Comparison of ENCODE assay signal across 9 mouse cellular contexts in genomic region chr1:36708626-36709025, GRCm38 (mm10). TPM values are rescaled to one million over a fixed set of nuclear protein-coding genes. Genes with fewer than 3 reads are reported as not detected.
DNase-seq lines count a peak whose midpoint lies in the region; ATAC-seq and TF ChIP-seq lines count a peak whose summit lies in the region.
"Had no signal": no experiment of that assay in that cellular context is flagged by ENCODE, and none has a peak within 500 bp of the region (broad histone marks: within the 10 kb centered on the region; RNA-seq: fewer than 3 reads in every experiment).

No protein-coding gene starts in this region.

- 93% methylated on average over 1 of the region's 1 CpGs for WGBS in thymus, adult 2 months
- WGBS in liver, embryonic 11.5 days: 94% methylated on average over 1 of the region's 1 CpGs

- H3K4me2 ChIP-seq in liver, embryonic 11.5 days: peak overlapping the region; percentile 90

- no peaks in the 10 kb centered on the region for H3K27me3 ChIP-seq in thymus, adult 2 months (ENCODE audit: control insufficient read depth, insufficient read depth, low read length)
- no peaks in the 10 kb centered on the region for H3K27me3 ChIP-seq in liver, embryonic 11.5 days (replicated peaks; ENCODE audit: control insufficient read depth, insufficient read depth, low read length)

- no peaks in the 10 kb centered on the region for H3K9me3 ChIP-seq in liver, embryonic 11.5 days (ENCODE audit: control insufficient read depth, low read length)

- ATAC-seq in liver, embryonic 11.5 days (replicated peaks; ENCODE audit: low FRiP score): no peak

- no peak overlapping the region for H3K27ac ChIP-seq in thymus, adult 2 months (ENCODE audit: control insufficient read depth, insufficient read depth, low read length)
- H3K27ac ChIP-seq in liver, embryonic 11.5 days (ENCODE audit: low read depth, low read length): peak overlapping the region; percentile 49; the same call in 1 of the 2 replicates

- H3K36me3 ChIP-seq in thymus, adult 2 months (ENCODE audit: control insufficient read depth, insufficient read depth, low read length): peaks cover 22% of the 10 kb centered on the region
- peaks cover 30% of the 10 kb centered on the region for H3K36me3 ChIP-seq in liver, embryonic 11.5 days (ENCODE audit: control insufficient read depth, insufficient read depth, low read length)

- TF ChIP-seq POLR2A in thymus, adult 2 months (IDR thresholded peaks at IDR 0.05; ENCODE audit: control insufficient read depth, extremely low read depth, insufficient read depth, low read length, poor library complexity): no peak

- DNase-seq in cerebellum, adult 11-12 months: peak; percentile 22
- no peak for DNase-seq in cerebellum, adult 9-10 months
- no peak for DNase-seq in thymus, adult 2 months
- no peak for DNase-seq in thymus, postnatal 25 days
- no peak for DNase-seq in liver, embryonic 11.5 days (ENCODE audit: low spot score)
- DNase-seq in right cerebral cortex, postnatal 4 days: no peak
- DNase-seq in left cerebral cortex, adult 9 months (ENCODE audit: low spot score in 2 of 2): no peak
- no peak for DNase-seq in layer of hippocampus, postnatal 36 days
- DNase-seq: cerebellum, adult 8-10 months had no signal

- H3K9ac ChIP-seq in liver, embryonic 11.5 days (ENCODE audit: low read depth, low read length): peak overlapping the region; percentile 74

- peak overlapping the region; percentile 97 for H3K4me3 ChIP-seq in thymus, adult 2 months (ENCODE audit: control insufficient read depth, insufficient read depth, low read length)
- H3K4me3 ChIP-seq in liver, embryonic 11.5 days (ENCODE audit: low read depth, low read length): peak overlapping the region; percentile 72

- TF ChIP-seq CTCF in thymus, adult 2 months (IDR thresholded peaks at IDR 0.05; ENCODE audit: borderline replicate concordance, control insufficient read depth, extremely low read depth, insufficient read depth, low read length, poor library complexity): no peak

- peaks cover 13% of the 10 kb centered on the region for H3K4me1 ChIP-seq in thymus, adult 2 months (replicated peaks; ENCODE audit: control insufficient read depth, insufficient read depth, low read length)
- H3K4me1 ChIP-seq in liver, embryonic 11.5 days (replicated peaks; ENCODE audit: control insufficient read depth, insufficient read depth, low read length): peaks cover 13% of the 10 kb centered on the region

RNA-seq across cellular contexts. Expression of gene 4933424G06Rik, which starts 1.3 kb away (rescaled TPM):
- polyA plus RNA-seq in thymus, adult 2 months (2012; rRNA removed): not detected in 2 replicates
- not detected in 2 replicates for polyA plus RNA-seq in liver, embryonic 11.5 days (2014; fragmentation: Nextera tagmentation; extraction: Ambion mirVana)
- total RNA-seq in layer of hippocampus, postnatal 36 days (2021): not detected

RNA-seq across cellular contexts. Expression of gene Actr1b, which starts 5.6 kb away (rescaled TPM):
- polyA plus RNA-seq in thymus, adult 2 months (2012; rRNA removed): 182 and 213 TPM in 2 replicates
- 74.1 and 81.0 TPM in 2 replicates for polyA plus RNA-seq in liver, embryonic 11.5 days (2014; fragmentation: Nextera tagmentation; extraction: Ambion mirVana)
- 100 to 1,000 TPM; 246 to 247 TPM for total RNA-seq in layer of hippocampus, postnatal 36 days (2021)

RNA-seq across cellular contexts. Expression of gene Cox5b, which starts 17.4 kb away (rescaled TPM):
- polyA plus RNA-seq in thymus, adult 2 months (2012; rRNA removed): 395 and 432 TPM in 2 replicates
- 752 and 790 TPM in 2 replicates for polyA plus RNA-seq in liver, embryonic 11.5 days (2014; fragmentation: Nextera tagmentation; extraction: Ambion mirVana)
- total RNA-seq in layer of hippocampus, postnatal 36 days (2021): 100 to 1,000 TPM; 648 to 684 TPM

RNA-seq across cellular contexts. Expression of gene Fam178b, which starts 25.6 kb away (rescaled TPM):
- polyA plus RNA-seq in thymus, adult 2 months (2012; rRNA removed): 1.4 and 1.9 TPM in 2 replicates
- polyA plus RNA-seq in liver, embryonic 11.5 days (2014; fragmentation: Nextera tagmentation; extraction: Ambion mirVana): 0.22 and 0.30 TPM in 2 replicates
- total RNA-seq in layer of hippocampus, postnatal 36 days (2021): not detected

RNA-seq across cellular contexts. Expression of gene Zap70, which starts 53.0 kb away (rescaled TPM):
- polyA plus RNA-seq in thymus, adult 2 months (2012; rRNA removed): 270 and 289 TPM in 2 replicates
- 0.16 and 0.19 TPM in 2 replicates for polyA plus RNA-seq in liver, embryonic 11.5 days (2014; fragmentation: Nextera tagmentation; extraction: Ambion mirVana)
- 1 to 10 TPM; 4.0 to 5.0 TPM for total RNA-seq in layer of hippocampus, postnatal 36 days (2021)
